Mouse (Mus musculus): ENCODE data around the gene Olfr1326-ps1.

Gene Olfr1326-ps1

GRCm38 (mm10) chrX:74574788-74575187, at the start of gene Olfr1326-ps1:
Olfr1326-ps1 (minus strand) TSS chrX:74574888.
- DNase-seq = no peak

GRCm38 (mm10) chrX:74592379-74592778, 17.7 kb upstream of the Olfr1326-ps1 start, which contains the start of gene Olfr1325:
Olfr1325 (plus strand) TSS chrX:74592679.
- no peak for DNase-seq

All from right cerebral cortex, postnatal 4 days (tissue).